Mouse (Mus musculus): Measurements from ENCODE around the gene Defb26.

GRCm38 (mm10) chr2:152539944-152540710 is 28.6 kb upstream of the Defb26 start, which contains the start of gene Defb29:
- TF ChIP-seq CTCF (IDR thresholded peaks at IDR 0.05; ENCODE audit: insufficient read depth, low read length) (no peak), POLR2A (IDR thresholded peaks at IDR 0.05; ENCODE audit: borderline replicate concordance, extremely low read depth, low read depth, low read length) (no peak)

Measured in lung, adult 2 months (tissue).